Mouse (Mus musculus): ENCODE measurements around the gene Diexf.

The Diexf gene

GRCm38 (mm10) chr1:193086111-193086841 lies 43.8 kb downstream of the Diexf start:
- no peak for DNase-seq (ENCODE audit: low spot score)

- no peak for DNase-seq (ENCODE audit: low spot score)
Measured at GRCm38 (mm10) chr1:193085541-193086020, 44.5 kb downstream of the Diexf start.

- DNase-seq (ENCODE audit: low spot score), result no peak
Measured at GRCm38 (mm10) chr1:193084016-193084415, 46.1 kb downstream of the Diexf start.

- DNase-seq (ENCODE audit: low spot score), result no peak
Measured at GRCm38 (mm10) chr1:193083051-193083450, 47.0 kb downstream of the Diexf start.

GRCm38 (mm10) chr1:193082311-193082921 lies 47.7 kb downstream of the Diexf start:
- no peak for DNase-seq (ENCODE audit: low spot score)

GRCm38 (mm10) chr1:193062618-193063017 lies 67.5 kb downstream of the Diexf start:
- DNase-seq (ENCODE audit: low spot score), result no peak

- DNase-seq (ENCODE audit: low spot score), result no peak
Measured at GRCm38 (mm10) chr1:193060167-193060566, 69.9 kb downstream of the Diexf start.

- no peak for DNase-seq (ENCODE audit: low spot score)
Measured at GRCm38 (mm10) chr1:193059596-193059995, 70.5 kb downstream of the Diexf start.

- no peak for DNase-seq (ENCODE audit: low spot score)
Measured at GRCm38 (mm10) chr1:193054401-193054800, 75.7 kb downstream of the Diexf start.

- no peak for DNase-seq (ENCODE audit: low spot score)
Measured at GRCm38 (mm10) chr1:193053065-193053464, 77.0 kb downstream of the Diexf start.

- DNase-seq (ENCODE audit: low spot score), result no peak
Measured at GRCm38 (mm10) chr1:193047616-193048015, 82.5 kb downstream of the Diexf start.

- DNase-seq (ENCODE audit: low spot score), result no peak
Measured at GRCm38 (mm10) chr1:193042760-193043295, 87.2 kb downstream of the Diexf start.

Data from testis, postnatal 10 days (tissue).